Mouse (Mus musculus): ENCODE results near the gene Entpd5. TPM values are rescaled to one million over a fixed set of nuclear protein-coding genes. Genes with fewer than 3 reads are reported as not detected.
"Not testable (repeated sequence)": the region's sequence is repeated elsewhere in the genome, so short reads cannot be mapped to it uniquely, and the experiment has no call there.

Gene Entpd5
- polyA plus RNA-seq, 1 experiment, result 11.5 TPM

GRCm38 (mm10) chr12:84362872-84363271, 46.0 kb downstream of the Entpd5 start:
- no peak for DNase-seq
- TF ChIP-seq CTCF (IDR thresholded peaks at IDR 0.05; ENCODE audit: insufficient read depth, low read length) (no peak), POLR2A (IDR thresholded peaks at IDR 0.05; ENCODE audit: borderline replicate concordance, extremely low read depth, low read depth, low read length) (no peak)
- Histone ChIP-seq H3K4me1 (ENCODE audit: control insufficient read depth, insufficient read depth, low read length) (no peaks in the 10 kb centered on the region; the same call in 1 of the 2 replicates), H3K4me3 (replicated peaks; ENCODE audit: extremely low read depth, low read depth, low read length) (no peak overlapping the region)
- 23% methylated on average over 2 of the region's 2 CpGs for WGBS

DNA sequence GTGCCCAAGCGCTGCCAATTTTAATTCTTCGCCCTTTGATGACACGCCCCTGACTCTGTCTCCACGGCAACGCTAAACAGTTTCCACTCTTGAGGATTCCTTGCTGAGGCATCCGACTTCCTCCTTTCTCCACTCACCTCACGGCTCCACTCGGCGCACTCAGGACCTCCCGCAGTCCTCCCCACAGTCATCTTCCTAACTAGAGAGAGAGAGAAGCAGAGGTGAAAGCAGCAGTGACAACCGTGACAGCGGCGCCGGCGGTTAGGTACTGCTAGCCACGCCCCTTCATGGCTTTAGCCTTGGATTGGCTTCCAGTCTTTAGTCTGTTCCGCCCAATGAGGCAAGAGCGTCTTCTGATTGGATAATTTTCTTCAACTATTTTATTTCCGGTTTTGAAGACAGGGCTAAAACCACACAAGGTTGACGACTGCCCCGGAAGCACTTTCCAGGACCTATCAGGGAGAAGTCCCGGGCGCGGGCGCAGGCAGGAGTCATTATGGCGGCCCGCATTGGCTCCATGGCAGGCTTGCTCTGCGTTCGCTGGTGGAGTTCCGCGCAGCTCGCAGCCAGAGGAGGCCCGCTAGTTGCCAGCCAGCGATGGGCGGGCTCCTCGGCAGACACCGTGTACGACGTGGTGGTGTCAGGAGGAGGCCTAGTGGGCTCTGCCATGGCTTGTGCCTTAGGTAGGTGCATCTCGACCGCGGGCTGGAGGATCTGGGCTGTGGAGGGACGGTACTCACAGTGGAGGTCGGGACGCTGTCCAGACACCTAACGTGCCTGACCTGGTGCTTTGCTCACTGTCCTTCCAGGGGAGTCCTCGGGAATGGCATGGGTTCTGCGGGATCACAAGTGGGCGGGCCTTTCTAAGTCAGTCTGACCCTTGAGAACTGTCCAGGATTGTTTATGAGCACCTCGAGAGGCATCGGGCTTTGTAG, 47.0 kb downstream of the Entpd5 start, which contains the start of the genes Coq6 and Fam161b:
TSS of gene Coq6 (plus strand) at position 103 of the 935 bp plus-strand sequence.
TSS of gene Fam161b (minus strand) at position 279 of the 935 bp plus-strand sequence.
- Histone ChIP-seq H3K4me1 (ENCODE audit: control insufficient read depth, insufficient read depth, low read length) (no peaks in the 10 kb centered on the region; the same call in 1 of the 2 replicates), H3K4me3 (replicated peaks; ENCODE audit: extremely low read depth, low read depth, low read length) (peak within 1 kb of the TSS; percentile 98)
- peak; percentile 89 for DNase-seq
- TF ChIP-seq CTCF (IDR thresholded peaks at IDR 0.05; ENCODE audit: insufficient read depth, low read length) (no peak), POLR2A (IDR thresholded peaks at IDR 0.05; ENCODE audit: borderline replicate concordance, extremely low read depth, low read depth, low read length) (0 out of 2 replicates have a peak, but pooled peaks have one; percentile 41)
- under 1% methylated on average over 51 of the region's 51 CpGs for WGBS

- WGBS, result 79% methylated on average over 2 of the region's 2 CpGs
- not testable (repeated sequence) for H3K4me1 ChIP-seq (ENCODE audit: control insufficient read depth, insufficient read depth, low read length); H3K4me3 ChIP-seq (replicated peaks; ENCODE audit: extremely low read depth, low read depth, low read length); DNase-seq
Measured at GRCm38 (mm10) chr12:84358699-84359098, 50.1 kb downstream of the Entpd5 start.

DNA sequence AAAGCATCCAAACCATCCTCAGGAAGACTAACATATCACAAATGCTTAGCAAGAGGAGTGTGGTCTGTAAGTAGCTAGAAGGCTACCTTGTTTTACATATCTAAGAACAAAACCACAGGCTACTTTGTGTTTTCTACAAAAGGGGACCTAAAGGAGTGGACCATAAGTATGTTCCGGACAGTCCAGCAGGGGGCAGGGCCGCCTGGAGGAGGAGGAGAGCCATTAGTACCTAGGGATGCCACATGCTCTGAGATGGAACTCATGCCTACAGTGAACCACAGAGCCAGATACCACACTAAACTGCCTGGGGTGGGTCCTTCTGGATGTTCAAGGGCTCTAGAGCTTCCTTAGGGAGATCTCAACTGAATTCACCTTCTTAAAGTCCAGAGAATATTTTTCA, 61.6 kb downstream of the Entpd5 start:
- peak; percentile 20 for DNase-seq
- Histone ChIP-seq H3K4me3 (replicated peaks; ENCODE audit: extremely low read depth, low read depth, low read length) (no peak overlapping the region), H3K4me1 (ENCODE audit: control insufficient read depth, insufficient read depth, low read length) (no peaks in the 10 kb centered on the region)
- 49% methylated on average over 2 of the region's 2 CpGs for WGBS
- TF ChIP-seq CTCF (IDR thresholded peaks at IDR 0.05; ENCODE audit: insufficient read depth, low read length), result peak; percentile 57
- TF ChIP-seq POLR2A (IDR thresholded peaks at IDR 0.05; ENCODE audit: borderline replicate concordance, extremely low read depth, low read depth, low read length), result no peak

DNA sequence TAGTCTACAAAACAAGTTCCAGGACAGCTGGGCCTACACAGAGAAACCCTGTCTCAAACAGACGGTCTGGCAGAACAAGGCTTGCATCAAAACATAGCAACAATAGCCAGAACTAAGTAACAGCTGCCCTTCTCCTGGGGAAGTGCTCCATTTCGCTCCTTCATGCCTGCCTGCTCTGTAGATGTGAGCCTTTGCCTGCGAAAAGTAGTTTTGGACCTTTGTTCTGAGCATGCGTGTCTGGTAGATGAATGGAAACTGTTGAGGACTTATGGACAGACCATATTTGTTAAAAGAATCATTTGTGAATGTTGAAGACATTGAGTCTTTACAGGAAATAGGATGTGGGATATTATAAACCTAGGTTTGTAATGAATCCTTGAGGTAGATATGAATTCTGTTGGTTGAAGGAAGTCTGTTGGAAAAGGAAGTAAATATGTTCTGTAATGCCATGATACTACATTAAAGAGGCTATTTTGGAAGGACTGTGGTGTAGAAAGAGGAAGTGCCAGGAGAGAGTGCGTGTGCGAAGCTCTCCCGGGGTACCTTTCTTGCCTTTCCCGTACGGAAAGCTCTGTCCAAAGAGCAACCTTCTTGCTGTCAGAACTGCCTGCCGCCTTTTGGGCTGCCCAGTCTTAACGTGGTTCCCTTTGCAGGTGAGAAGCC, 71.7 kb downstream of the Entpd5 start:
- DNase-seq, result no peak
- WGBS, result 74% methylated on average over 11 of the region's 11 CpGs
- Histone ChIP-seq H3K4me1 (ENCODE audit: control insufficient read depth, insufficient read depth, low read length) (no peaks in the 10 kb centered on the region), H3K4me3 (replicated peaks; ENCODE audit: extremely low read depth, low read depth, low read length) (no peak overlapping the region)
- TF ChIP-seq POLR2A (IDR thresholded peaks at IDR 0.05; ENCODE audit: borderline replicate concordance, extremely low read depth, low read depth, low read length) (no peak), CTCF (IDR thresholded peaks at IDR 0.05; ENCODE audit: insufficient read depth, low read length) (no peak)

GRCm38 (mm10) chr12:84327111-84327512, 81.7 kb downstream of the Entpd5 start:
- H3K4me3 ChIP-seq (replicated peaks; ENCODE audit: extremely low read depth, low read depth, low read length), result no peak overlapping the region
- no peaks in the 10 kb centered on the region; the same call in 1 of the 2 replicates for H3K4me1 ChIP-seq (ENCODE audit: control insufficient read depth, insufficient read depth, low read length)
- no peak for DNase-seq
- TF ChIP-seq POLR2A (IDR thresholded peaks at IDR 0.05; ENCODE audit: borderline replicate concordance, extremely low read depth, low read depth, low read length) (no peak), CTCF (IDR thresholded peaks at IDR 0.05; ENCODE audit: insufficient read depth, low read length) (no peak)
- WGBS, result 31% methylated on average over 4 of the region's 4 CpGs

Other genes starting within 250 kb of the Entpd5 start
- 26.5 and 29.5 TPM in 2 replicates for gene Elmsan1, start 190.1 kb downstream of the Entpd5 start, polyA plus RNA-seq (2012; rRNA removed)
- gene Ptgr2, start 123.8 kb downstream of the Entpd5 start, polyA plus RNA-seq (2012; rRNA removed), result 7.3 and 14.5 TPM in 2 replicates
- 16.0 and 20.5 TPM in 2 replicates for gene Zfp410, start 92.2 kb downstream of the Entpd5 start, polyA plus RNA-seq (2012; rRNA removed)
- 23.7 and 31.8 TPM in 2 replicates for gene Coq6, start 47.4 kb downstream of the Entpd5 start, polyA plus RNA-seq (2012; rRNA removed)
- 1.9 and 2.5 TPM in 2 replicates for gene Fam161b, start 47.2 kb downstream of the Entpd5 start, polyA plus RNA-seq (2012; rRNA removed)
- 0.54 and 0.73 TPM in 2 replicates for gene Bbof1, start within 50 bp of the Entpd5 start, polyA plus RNA-seq (2012; rRNA removed)
- 3.8 and 5.4 TPM in 2 replicates for gene Rnf113a2, start 8.2 kb upstream of the Entpd5 start, polyA plus RNA-seq (2012; rRNA removed)
- gene Aldh6a1, start 42.0 kb upstream of the Entpd5 start, polyA plus RNA-seq (2012; rRNA removed), result 18.4 and 27.3 TPM in 2 replicates
- gene Lin52, start 42.4 kb upstream of the Entpd5 start, polyA plus RNA-seq (2012; rRNA removed), result 11.4 and 14.1 TPM in 2 replicates
- not detected in 2 replicates for gene Vsx2, start 160.7 kb upstream of the Entpd5 start, polyA plus RNA-seq (2012; rRNA removed)
- gene Abcd4, start 208.4 kb upstream of the Entpd5 start, polyA plus RNA-seq (2012; rRNA removed), result 20.7 and 26.4 TPM in 2 replicates
- gene Vrtn, start 232.0 kb upstream of the Entpd5 start, polyA plus RNA-seq (2012; rRNA removed), result not detected in 2 replicates